Mouse (Mus musculus) liver, adult (tissue): ENCODE measurements around the gene Bcl11b.

ENCODE experiments used
- GATA4 ChIP-seq: IDR thresholded peaks from 2 replicates; pipeline ENCODE4 v1.6.1; 2014; ENCODE audit warnings: mild to moderate bottlenecking, low read length; ENCODE audit not compliant: insufficient replicate concordance

The Bcl11b gene

DNA sequence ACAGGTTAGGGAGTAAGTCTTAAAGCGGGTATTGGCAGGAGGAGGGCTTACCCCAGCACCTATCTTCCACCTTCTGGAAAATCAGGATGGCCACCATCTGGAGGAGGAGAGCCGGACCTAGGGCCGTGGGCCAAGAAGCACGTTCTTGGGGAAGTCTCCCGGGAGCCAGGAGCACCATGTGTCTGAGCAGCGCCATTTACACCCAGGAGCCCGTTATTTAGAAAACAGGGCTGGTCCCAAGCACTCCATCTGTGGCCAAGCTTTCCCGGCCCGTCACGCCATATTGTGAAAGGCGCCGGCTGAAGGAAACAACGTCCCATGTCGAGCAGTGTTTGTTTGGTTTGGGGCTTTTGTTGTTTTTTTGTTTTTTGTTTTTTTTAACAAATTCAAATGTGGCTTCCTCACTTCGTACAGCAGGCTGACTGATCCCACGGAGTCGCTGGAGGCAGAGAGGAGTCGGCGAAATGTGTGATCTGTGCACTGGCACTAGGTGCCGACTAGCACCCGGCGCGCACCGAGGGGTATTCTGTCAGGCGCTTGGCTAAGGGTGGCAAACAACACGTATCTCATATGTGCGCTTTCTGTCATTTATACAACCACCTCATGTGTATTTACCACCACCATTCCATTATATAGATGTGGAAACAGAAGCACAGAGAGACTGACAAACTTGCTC, 128.8 kb downstream of the Bcl11b start:
- TF ChIP-seq GATA4 = no peak

DNA sequence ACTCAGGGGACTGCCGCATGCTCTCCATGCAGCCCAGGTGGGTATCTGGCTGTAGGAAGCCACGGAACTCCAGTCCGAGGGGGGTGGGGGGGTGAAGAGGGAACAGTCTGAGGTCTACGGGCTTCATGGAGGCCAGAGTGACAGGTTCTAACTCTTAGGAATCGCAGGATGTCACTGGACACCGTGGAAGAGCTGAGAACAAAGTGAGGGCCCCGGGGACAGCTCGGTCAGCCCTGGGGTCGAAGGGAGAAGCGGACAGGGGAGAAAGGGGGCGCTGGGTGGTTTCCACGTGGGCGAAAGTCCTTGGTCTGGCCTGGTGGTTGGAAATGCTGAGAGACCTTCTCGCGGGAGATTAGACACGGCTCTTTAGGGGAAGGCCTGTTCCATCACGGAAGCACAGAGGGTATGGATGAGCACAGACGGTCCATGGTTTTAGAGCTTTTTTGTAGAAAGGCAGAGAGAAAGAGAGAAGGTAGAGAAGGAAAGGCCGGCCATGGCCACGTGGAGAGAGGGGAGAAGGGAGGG, 133.8 kb downstream of the Bcl11b start:
- no peak for TF ChIP-seq GATA4

DNA sequence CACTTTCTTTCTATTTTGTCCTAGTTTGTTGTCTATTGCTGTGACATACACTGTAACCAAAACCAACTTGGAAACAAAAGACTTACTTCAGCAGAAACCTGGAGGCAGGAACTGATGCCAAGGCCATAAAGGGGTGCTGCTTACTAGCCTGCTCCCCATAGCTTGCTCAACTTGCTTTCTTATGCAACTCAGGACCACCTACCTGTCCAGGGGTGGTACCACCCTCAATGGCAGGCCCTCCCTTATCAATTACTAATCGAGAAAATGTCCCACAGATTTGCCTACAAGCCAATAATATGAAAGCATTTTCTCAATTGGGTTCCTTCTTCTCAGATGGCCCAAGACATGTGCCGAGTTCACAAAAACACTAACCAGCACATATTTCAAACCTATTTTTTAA, 135.1 kb downstream of the Bcl11b start:
- no peak for TF ChIP-seq GATA4
